Comparison of ENCODE assay signal across 12 mouse cellular contexts in genomic region chr10:96847433-96848165, GRCm38 (mm10).
DNase-seq lines count a peak whose midpoint lies in the region; ATAC-seq and TF ChIP-seq lines count a peak whose summit lies in the region.
"Had no signal": no experiment of that assay in that cellular context is flagged by ENCODE, and none has a peak within 500 bp of the region (broad histone marks: within the 10 kb centered on the region; RNA-seq: fewer than 3 reads in every experiment).

No protein-coding gene starts in this region.

- no peaks in the 10 kb centered on the region for H3K27me3 ChIP-seq in forebrain, embryonic 12.5 days
- no peaks in the 10 kb centered on the region for H3K27me3 ChIP-seq in forebrain, embryonic 10.5 days (ENCODE audit: poor library complexity, severe bottlenecking)
- H3K27me3 ChIP-seq in hindbrain, embryonic 16.5 days (replicated peaks; ENCODE audit: control insufficient read depth, insufficient read depth, low read length): no peaks in the 10 kb centered on the region
- no peaks in the 10 kb centered on the region for H3K27me3 ChIP-seq in heart, adult 2 months (ENCODE audit: control insufficient read depth, insufficient read depth, low read length)

- H3K36me3 ChIP-seq in forebrain, embryonic 12.5 days (replicated peaks): no peaks in the 10 kb centered on the region
- H3K36me3 ChIP-seq in forebrain, embryonic 10.5 days (replicated peaks): no peaks in the 10 kb centered on the region
- no peaks in the 10 kb centered on the region for H3K36me3 ChIP-seq in hindbrain, embryonic 16.5 days (ENCODE audit: control insufficient read depth, insufficient read depth, low read length)
- no peaks in the 10 kb centered on the region for H3K36me3 ChIP-seq in heart, adult 2 months (ENCODE audit: control insufficient read depth, insufficient read depth, low read length)

- peaks cover 8% of the 10 kb centered on the region for H3K4me1 ChIP-seq in forebrain, embryonic 12.5 days
- H3K4me1 ChIP-seq in forebrain, embryonic 10.5 days: peaks cover 4% of the 10 kb centered on the region; the same call in 1 of the 2 replicates
- H3K4me1 ChIP-seq in hindbrain, embryonic 16.5 days (ENCODE audit: control insufficient read depth, insufficient read depth, low read depth, low read length): no peaks in the 10 kb centered on the region
- peaks cover 2% of the 10 kb centered on the region; the same call in 1 of the 2 replicates for H3K4me1 ChIP-seq in heart, adult 2 months (ENCODE audit: control insufficient read depth, insufficient read depth, low read length)

- no peak overlapping the region for H3K9ac ChIP-seq in forebrain, embryonic 12.5 days
- H3K9ac ChIP-seq in hindbrain, embryonic 16.5 days (ENCODE audit: low read depth, low read length): no peak overlapping the region
- H3K9ac ChIP-seq in heart, adult 2 months (ENCODE audit: low read depth, low read length): no peak overlapping the region

- 0 out of 2 replicates have a peak overlapping the region, but pooled peaks have one; percentile 4 for H3K4me2 ChIP-seq in forebrain, embryonic 12.5 days
- no peak overlapping the region for H3K4me2 ChIP-seq in hindbrain, embryonic 16.5 days (ENCODE audit: low read length)

- H3K9me3 ChIP-seq in forebrain, embryonic 12.5 days: no peaks in the 10 kb centered on the region
- no peaks in the 10 kb centered on the region; the same call in 1 of the 2 replicates for H3K9me3 ChIP-seq in forebrain, embryonic 10.5 days
- no peaks in the 10 kb centered on the region for H3K9me3 ChIP-seq in hindbrain, embryonic 16.5 days (ENCODE audit: control insufficient read depth, low read length)

- no peak for TF ChIP-seq POLR2A in heart, adult 2 months (IDR thresholded peaks at IDR 0.05; ENCODE audit: insufficient read depth, low read depth, low read length)

- TF ChIP-seq CTCF in heart, adult 2 months (IDR thresholded peaks at IDR 0.05): no peak

- no peak for ATAC-seq in forebrain, embryonic 12.5 days (ENCODE audit: low FRiP score)
- peak; percentile 58; the same call in 1 of the 2 replicates for ATAC-seq in hindbrain, embryonic 16.5 days
- no peak for ATAC-seq in activated CD4-positive, CD25-positive, alpha-beta regulatory T cell, adult 4 months

- DNase-seq in forebrain, embryonic 10.5 days (ENCODE audit: extremely low spot score, low spot score): no peak
- DNase-seq in 3134 (ENCODE audit: extremely low read depth, insufficient read length, low spot score): peak; percentile 67
- DNase-seq in cerebellum, adult 11-12 months: peak; percentile 94
- no peak for DNase-seq in spleen, adult 18-20 months
- no peak for DNase-seq in heart, adult 2 months
- DNase-seq: heart, postnatal 36 days; lung, adult 18-20 months; right cerebral cortex, adult 18-20 months had no signal

- no peaks in the 10 kb centered on the region for H3K79me2 ChIP-seq in heart, adult 2 months (replicated peaks; ENCODE audit: control insufficient read depth, insufficient read depth, low read length)

- intact Hi-C loops in heart, adult 2 months (cut with DNase I): no loop called here

- no peak for TF ChIP-seq EP300 in heart, adult 2 months (IDR thresholded peaks at IDR 0.05; ENCODE audit: insufficient read depth, low read depth, low read length)

- no peak overlapping the region for H3K27ac ChIP-seq in forebrain, embryonic 12.5 days
- no peak overlapping the region; the same call in 1 of the 2 replicates for H3K27ac ChIP-seq in forebrain, embryonic 10.5 days
- H3K27ac ChIP-seq in hindbrain, embryonic 16.5 days (ENCODE audit: low read depth, low read length): no peak overlapping the region
- H3K27ac ChIP-seq in heart, adult 2 months: no peak overlapping the region

- H3K4me3 ChIP-seq in forebrain, embryonic 12.5 days (replicated peaks): no peak overlapping the region
- no peak overlapping the region for H3K4me3 ChIP-seq in forebrain, embryonic 10.5 days
- no peak overlapping the region for H3K4me3 ChIP-seq in hindbrain, embryonic 16.5 days (ENCODE audit: low read length)
- no peak overlapping the region for H3K4me3 ChIP-seq in heart, adult 2 months
- H3K4me3 ChIP-seq: myocyte had no signal

- WGBS in forebrain, embryonic 12.5 days: 75% methylated on average over 5 of the region's 5 CpGs
- WGBS in forebrain, embryonic 10.5 days: 77% methylated on average over 5 of the region's 5 CpGs
- 65% methylated on average over 5 of the region's 5 CpGs for WGBS in hindbrain, embryonic 16.5 days
- 50% methylated on average over 5 of the region's 5 CpGs for WGBS in heart, adult 2 months

Comparison
In these comparisons a context has a peak if more than half of its experiments do, and no peak if none do; other contexts are left out.
1. DNase-seq: peak in 3134 (single experiment) and cerebellum, adult 11-12 months (single experiment); none in forebrain, embryonic 10.5 days (single experiment), spleen, adult 18-20 months (0 of 2) and heart, adult 2 months (0 of 2).